Mouse (Mus musculus) olfactory bulb, adult 2 months (tissue): ENCODE results near the gene Srp54a.

Experiments
- CTCF ChIP-seq: fragments of 200-500 bp; IDR thresholded peaks from 2 replicates; pipeline ENCODE4 v1.5.1; 2012; ENCODE audit warnings: low read depth, mild to moderate bottlenecking, low read length, moderate library complexity; ENCODE audit not compliant: insufficient read depth
- POLR2A ChIP-seq: fragments of 200-500 bp; IDR thresholded peaks from 2 replicates; pipeline ENCODE4 v1.6.1; 2012; ENCODE audit warnings: mild to moderate bottlenecking, low read depth, low read length, moderate library complexity; ENCODE audit not compliant: insufficient read depth

- TF ChIP-seq POLR2A (no peak), CTCF (no peak)
These were observed 23.4 kb upstream of the Srp54a start for GRCm38 (mm10) chr12:55056703-55057102.
